Mouse (Mus musculus) left cerebral cortex, adult 18-20 months (tissue): ENCODE measurements at regions not wholly inside any gene's neighbourhood (a gene's known extent, or its start where the extent isn't known, plus 50 kb on each side); places are given as distances from the start of the nearest gene placed in this dataset.
A peak's percentile ranks its signal among the peaks of the same experiment; 100 is the strongest.

Experiments
- DNase-seq, 2 experiments: peaks; one replicate each; pipeline ENCODE4 v3.0.0; 2021 to 2022; ENCODE audit warnings: low spot score in 2 of 2, mixed read lengths in 1 of 2

GRCm38 (mm10) chr9:47054595-47054994, 56.1 kb downstream of the Gm4791 start:
- DNase-seq, result peak in 1 of 2 experiments; percentile 3

- no peak for DNase-seq
Observed at GRCm38 (mm10) chr9:47055558-47055957, 57.0 kb downstream of the Gm4791 start.

DNA sequence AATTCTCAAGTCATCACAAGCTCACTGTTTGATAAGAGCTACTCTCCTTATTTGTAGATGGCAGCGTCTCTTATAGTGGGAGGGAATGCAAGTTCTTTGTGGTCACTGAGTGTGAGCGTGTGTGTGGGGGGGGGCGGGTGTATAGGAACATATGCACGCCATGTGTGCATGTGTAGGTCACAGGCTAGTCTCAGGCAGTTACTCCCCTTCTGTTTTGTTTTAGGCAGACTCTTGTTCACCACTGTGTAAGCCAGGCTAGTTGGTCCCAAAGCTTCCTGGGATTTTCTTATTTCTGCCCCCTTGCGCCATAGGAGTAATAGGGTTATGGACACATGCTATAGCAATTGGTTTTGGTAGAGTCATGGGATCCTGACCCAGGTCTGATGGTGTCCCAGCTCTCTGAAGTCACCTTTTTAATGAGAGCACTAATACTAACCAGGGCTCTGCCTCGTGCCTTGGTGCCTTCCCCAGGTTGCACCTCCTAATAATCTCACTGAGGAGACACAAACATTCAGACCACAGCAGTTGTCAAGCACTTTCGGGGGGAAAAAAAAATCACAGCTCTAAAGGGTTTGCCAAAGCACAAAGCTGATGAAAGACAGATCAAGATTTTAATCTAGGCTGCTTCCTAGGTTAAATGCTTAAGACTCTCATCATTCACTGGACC, 60.9 kb downstream of the Gm4791 start:
- no peak for DNase-seq

GRCm38 (mm10) chr9:47060757-47061156, 62.2 kb downstream of the Gm4791 start:
- DNase-seq, result no peak

GRCm38 (mm10) chr9:47062516-47062915, 64.0 kb downstream of the Gm4791 start:
- no peak for DNase-seq

DNA sequence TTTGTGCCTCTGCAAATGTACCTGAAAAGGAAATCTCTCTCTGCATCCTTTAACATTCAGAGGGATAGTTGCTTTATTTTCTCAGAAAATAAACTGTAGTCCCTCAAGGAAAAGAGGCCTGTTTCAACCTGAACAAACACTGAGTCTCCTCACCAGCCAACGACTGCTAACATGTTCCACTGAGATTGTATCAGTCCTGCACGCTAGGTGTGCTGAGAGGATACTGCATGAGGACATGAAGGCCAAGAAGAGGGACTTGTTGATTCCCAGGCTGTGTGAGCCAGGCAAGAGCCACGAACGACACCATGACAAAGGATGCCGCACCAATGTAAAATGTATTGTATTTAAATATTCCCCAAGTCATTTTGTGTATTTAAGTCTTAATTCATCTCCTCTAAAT, 65.2 kb downstream of the Gm4791 start:
- DNase-seq, result no peak

DNA sequence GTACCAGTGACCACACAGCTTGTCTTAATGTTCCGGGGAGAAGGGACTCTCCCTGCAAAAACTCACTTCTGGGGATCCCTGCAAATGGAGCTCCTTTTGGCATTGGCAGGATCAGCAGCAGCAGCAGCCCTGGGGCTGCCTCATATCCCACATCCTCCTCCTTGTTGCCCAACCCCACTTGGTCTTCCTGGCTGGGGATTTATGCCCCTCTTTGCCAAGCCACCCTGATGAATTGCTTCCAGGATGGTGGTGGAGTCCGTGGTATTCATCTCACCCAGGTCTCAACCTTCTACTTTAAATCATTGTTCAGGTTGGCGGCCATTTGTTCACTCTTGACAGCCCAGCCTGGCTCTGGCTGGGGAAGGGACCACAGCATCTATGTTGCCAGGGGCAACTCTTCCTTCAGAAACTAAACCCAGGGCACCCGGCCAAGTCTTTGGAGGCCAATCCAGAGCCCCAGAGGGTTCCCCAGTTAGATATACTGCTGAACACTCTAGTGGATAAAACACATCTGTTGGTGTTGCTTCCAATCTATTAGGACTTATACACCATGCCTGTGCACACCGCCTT, 66.0 kb downstream of the Gm4791 start:
- no peak for DNase-seq

DNA sequence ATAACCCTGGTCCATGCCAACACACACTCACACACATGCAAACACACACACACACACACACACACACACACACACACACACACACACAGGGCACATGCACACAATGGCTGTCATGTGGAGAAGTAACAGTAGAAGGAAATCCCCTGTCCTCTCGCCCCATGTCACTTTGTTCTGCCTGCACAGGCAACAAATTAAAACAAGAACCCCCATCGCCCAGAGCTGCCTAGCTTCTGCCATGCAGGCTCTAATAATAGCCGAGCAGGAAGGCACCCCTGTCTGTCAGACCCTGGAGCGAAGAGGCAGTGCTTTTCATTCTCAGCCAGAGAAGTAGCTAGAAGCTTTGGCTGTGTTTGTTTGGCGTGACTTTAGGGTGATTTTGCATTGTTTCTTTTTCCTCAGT, 70.9 kb downstream of the Gm4791 start:
- DNase-seq, result no peak

DNA sequence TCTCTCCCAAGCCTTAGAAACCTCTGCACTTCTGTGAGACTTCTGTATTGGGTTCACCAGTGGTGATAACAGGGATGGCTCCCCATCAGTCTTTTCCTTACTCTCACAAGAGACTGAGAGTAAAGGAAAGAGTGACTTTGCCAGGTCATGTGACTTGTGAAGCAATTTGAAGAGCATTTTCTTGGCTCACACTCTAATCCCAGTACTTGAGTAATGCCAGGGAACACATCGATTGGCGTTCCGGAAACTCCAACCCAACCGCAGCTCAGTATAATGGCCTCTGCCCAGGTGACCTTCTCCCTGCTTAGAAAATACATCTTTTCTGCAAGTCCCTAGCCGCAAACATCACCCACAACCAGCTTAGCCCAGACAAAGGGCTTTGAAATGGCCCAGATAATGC, 72.4 kb downstream of the Gm4791 start:
- DNase-seq, result no peak

DNA sequence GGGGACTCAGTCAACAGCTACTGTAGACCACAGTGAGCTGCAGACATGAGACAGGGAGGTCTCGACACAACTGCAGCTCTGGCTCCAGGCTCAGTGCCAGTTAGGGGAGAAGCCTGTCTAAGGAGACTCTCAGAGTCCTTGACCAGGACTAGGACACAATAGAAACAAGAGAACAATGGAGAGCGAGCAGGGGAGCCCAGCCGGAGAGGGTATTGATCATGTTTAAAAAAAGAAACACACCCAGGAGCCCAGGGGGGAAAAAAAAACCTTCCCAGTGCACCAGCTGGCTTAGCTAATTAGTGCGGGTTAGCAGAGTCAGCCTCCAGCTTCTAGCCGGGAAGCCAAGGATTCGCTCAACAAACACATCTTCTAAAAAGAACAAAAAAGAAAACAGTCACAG, 78.4 kb downstream of the Gm4791 start:
- DNase-seq, result no peak

- no peak for DNase-seq
Observed at GRCm38 (mm10) chr9:47077416-47077815, 78.9 kb downstream of the Gm4791 start.

GRCm38 (mm10) chr9:47077945-47078344, 79.4 kb downstream of the Gm4791 start:
- no peak for DNase-seq

DNA sequence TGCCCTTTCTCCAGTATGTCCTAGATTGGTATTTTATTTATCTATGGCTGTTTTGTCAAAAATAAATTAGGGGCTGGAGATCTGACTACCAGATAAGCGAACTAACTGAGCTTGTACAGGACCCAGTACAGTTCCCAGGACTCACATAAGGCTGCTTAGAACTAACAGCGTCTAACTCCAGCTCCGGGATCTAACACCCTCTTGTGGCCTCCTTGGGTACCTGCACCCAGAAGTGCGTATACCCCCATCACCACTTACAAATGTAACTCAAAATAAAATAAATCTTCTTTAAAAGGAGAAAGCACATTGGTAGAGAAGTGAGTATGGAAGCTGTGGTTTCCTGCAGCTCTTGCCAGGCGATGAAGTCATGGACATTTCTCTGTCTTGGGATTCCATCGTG, 82.9 kb downstream of the Gm4791 start:
- no peak for DNase-seq

- no peak for DNase-seq
Observed at GRCm38 (mm10) chr9:47091796-47092195, 93.3 kb downstream of the Gm4791 start.

DNA sequence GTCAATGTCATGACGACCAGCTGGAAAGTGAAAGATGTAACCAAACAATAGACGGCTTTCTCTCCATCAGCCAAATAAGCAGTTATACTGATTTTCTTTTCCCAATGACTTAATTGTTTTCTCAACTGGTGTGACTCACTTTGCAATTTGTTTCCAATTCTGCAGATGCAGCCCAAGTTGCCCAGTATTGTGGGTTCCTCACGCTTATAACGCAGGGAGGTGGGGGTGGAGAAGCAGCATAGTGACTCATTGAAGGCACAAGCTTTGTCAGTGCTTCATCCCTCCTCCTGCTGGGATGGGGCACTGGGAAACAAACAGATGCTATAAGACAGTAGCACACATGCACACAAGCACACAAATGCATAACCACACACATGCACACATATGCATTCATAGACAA, 97.1 kb downstream of the Gm4791 start:
- peak in 1 of 2 experiments; percentile 7 for DNase-seq

- DNase-seq, result no peak
Observed at GRCm38 (mm10) chr9:47103316-47103715, 104.8 kb downstream of the Gm4791 start.

DNA sequence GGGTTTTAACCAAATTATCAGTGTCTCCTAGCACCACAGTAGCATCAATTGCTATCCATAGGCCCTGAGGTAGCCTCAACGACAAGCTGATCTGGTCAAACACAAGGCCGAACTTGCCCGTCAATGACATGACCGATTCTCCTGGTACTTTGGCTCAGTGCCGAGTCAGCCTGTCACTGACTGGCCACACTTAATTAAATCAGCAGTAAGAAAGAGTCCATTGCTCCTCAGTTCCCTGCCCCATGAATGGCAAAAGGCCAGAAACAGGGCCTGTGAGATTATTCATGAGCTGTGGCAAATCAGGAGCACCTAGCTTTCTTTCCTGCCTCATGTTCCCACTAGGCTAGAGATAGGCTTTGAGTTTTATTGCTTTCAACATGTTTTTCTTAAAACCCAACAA, 105.4 kb downstream of the Gm4791 start:
- DNase-seq, result no peak

DNA sequence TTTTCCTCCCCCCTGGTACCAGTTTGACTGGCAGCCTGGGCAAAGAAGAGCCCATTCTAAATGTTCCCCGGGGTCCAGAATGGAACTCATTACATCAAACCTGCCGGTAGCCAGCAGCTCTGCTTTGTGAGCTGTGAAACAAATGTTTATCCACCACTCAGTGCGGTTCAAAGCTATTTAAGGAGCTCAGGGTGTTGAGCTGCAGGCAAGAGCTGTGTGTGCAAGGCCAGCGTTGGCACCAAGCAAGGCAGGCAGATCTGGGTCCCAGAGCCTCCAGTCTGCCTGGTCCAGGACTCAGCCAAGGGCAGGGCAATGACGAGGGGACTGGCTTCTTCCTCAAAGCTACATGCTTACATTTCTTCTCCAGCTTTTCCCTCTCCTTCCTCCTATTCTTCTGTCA, 109.6 kb downstream of the Gm4791 start:
- peak; percentile 13 to 20 for DNase-seq

- no peak for DNase-seq
Observed at GRCm38 (mm10) chr9:47119253-47119652, 120.7 kb downstream of the Gm4791 start.

DNA sequence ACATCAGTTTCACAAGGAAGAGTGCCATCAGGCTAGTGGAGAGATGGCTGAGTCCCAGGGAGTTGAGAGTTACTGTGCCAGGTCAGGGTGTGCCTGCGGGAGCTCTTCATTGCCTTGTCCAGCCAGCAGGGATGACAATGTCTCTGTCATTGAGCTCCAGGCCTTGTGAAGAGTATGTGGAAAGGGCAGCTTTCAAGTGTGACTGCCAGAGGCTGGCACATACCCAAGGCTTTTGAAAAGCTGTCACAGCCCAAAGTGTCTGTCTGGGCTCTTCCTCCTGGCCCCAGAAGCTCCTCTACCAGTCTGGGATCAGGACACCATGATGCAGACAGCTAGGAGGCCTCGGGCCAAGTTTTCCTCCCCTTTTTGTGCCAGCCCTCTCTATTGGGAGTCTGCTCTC, 124.6 kb downstream of the Gm4791 start:
- DNase-seq, result no peak

DNA sequence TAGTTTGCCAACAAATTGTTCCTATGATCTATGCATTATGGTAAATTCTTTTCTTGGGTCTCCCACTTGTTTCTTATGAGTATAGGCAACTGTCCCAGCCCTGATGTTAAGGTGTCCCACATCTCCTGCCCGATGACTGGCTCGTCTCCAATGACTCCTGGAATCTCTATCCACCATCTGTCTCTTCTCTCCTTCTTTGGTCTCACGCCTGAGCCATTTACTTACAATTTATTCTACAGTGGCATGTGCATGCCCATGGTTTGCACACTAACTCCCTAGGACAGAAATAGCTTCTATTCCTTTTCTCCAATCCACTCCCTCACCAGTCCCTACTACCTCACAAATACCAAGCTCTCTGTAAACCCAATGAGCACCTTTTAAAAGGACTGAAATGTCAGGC, 127.0 kb downstream of the Gm4791 start:
- peak; percentile 36 to 42 for DNase-seq

DNA sequence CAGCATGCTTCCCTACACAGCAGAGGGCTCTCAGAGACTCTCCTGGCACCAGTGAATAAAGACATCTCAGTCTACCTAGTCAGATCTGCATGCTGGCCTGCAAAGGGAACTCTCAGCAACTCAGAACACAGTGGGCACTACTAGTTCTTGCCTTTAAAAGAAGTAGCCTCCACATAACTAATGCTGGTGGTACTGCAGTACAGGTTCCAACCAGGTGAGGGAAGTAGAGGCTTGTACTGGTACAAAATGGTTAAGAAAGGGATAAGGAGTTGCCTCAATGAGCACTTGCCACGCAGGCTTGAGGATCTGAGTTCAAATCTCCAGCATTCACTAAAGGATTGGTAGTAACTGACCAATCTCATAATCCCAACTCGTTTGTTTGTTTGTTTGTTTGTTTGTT, 127.7 kb downstream of the Gm4791 start:
- DNase-seq, result no peak

- no peak for DNase-seq
Observed at GRCm38 (mm10) chr9:47127756-47128424, 129.3 kb downstream of the Gm4791 start.
